Mouse (Mus musculus) olfactory bulb, adult 2 months (tissue): ENCODE data around the gene Cct6b.

ENCODE experiments used
- CTCF ChIP-seq: fragments of 200-500 bp; IDR thresholded peaks from 2 replicates; pipeline ENCODE4 v1.5.1; 2012; ENCODE audit warnings: low read depth, mild to moderate bottlenecking, low read length, moderate library complexity; ENCODE audit not compliant: insufficient read depth
- POLR2A ChIP-seq: fragments of 200-500 bp; IDR thresholded peaks from 2 replicates; pipeline ENCODE4 v1.6.1; 2012; ENCODE audit warnings: mild to moderate bottlenecking, low read depth, low read length, moderate library complexity; ENCODE audit not compliant: insufficient read depth

DNA sequence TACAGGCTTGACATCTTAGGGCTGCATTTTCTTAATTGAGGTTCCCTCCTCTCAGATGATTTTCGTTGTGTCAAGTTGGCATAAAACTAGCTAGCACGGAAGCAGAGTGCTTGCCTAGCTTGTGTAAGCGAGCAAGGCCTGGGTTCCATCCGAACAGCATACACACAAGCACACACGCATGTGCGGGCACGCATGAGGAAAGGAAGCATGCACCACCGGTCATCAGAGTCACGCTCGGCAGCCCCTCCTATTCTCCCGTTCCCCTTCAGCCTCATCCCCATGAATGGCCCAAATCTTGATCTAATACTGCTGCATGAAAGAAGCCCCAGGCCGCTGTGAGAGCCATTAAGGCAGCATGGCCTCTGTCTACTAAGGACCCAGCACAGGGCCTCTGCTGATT, 85.6 kb downstream of the Cct6b start:
- TF ChIP-seq CTCF = no peak
- no peak for TF ChIP-seq POLR2A
